Mouse (Mus musculus) liver, postnatal 0 days (tissue): ENCODE data around the gene Gm20388.

Source experiments
- CTCF ChIP-seq: sonication (generic); IDR thresholded peaks from 2 replicates; pipeline ENCODE4 v1.5.1; 2016; ENCODE audit warnings: antibody characterized with exemption, low read depth
- EP300 ChIP-seq: IDR thresholded peaks from 2 replicates; pipeline ENCODE4 v1.6.1; 2016; ENCODE audit warnings: antibody characterized with exemption, low read depth, mild to moderate bottlenecking

DNA sequence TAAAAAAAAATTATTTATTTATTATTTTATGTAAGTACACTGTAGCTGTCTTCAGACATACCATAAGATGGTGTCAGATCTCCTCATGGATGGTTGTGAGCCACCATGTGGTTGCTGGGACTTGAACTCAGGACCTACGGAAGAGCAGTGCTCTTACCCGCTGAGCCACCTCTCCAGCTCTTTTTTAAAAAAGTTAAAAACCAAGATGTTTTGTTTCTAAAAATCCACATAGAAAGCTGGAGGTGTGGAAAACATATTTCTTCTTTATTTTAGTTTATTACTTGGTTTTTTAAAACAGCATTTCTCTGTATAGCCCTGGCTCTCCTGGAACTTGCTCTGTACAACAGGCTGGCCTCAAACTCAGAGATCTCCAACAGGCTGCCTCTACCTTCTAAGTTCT is 3417.9 kb downstream of the Gm20388 start:
- TF ChIP-seq EP300 = no peak
- TF ChIP-seq CTCF = no peak
